Mouse (Mus musculus) cerebellum, adult 2 months (tissue): ENCODE data around the gene Fermt3. TPM values are rescaled to one million over a fixed set of nuclear protein-coding genes. Genes with fewer than 3 reads are reported as not detected.

ENCODE experiments used
- DNase-seq, 2 experiments: peaks; one replicate each; pipeline ENCODE4 v3.0.0; 2021
- H3K27ac ChIP-seq: fragments of 200-500 bp; 2 replicates; pipeline ENCODE4 v1.5.1; 2012; ENCODE audit warnings: low read length, control low read depth, inconsistent platforms; ENCODE audit not compliant: insufficient read depth
- H3K27me3 ChIP-seq: fragments of 200-500 bp; 2 replicates; pipeline ENCODE4 v1.6.1; 2012; ENCODE audit warnings: inconsistent platforms, mild to moderate bottlenecking, low read length, moderate library complexity; ENCODE audit not compliant: control insufficient read depth, insufficient read depth
- H3K4me1 ChIP-seq: fragments of 200-500 bp; 2 replicates; pipeline ENCODE4 v1.6.1; 2011; ENCODE audit warnings: low read length; ENCODE audit not compliant: control insufficient read depth, insufficient read depth
- H3K4me3 ChIP-seq: fragments of 200-500 bp; replicated peaks from 2 replicates; pipeline ENCODE3; 2011; ENCODE audit warnings: mild to moderate bottlenecking, low read depth, low read length, control low read depth; ENCODE audit not compliant: insufficient read depth
- CTCF ChIP-seq: fragments of 200-500 bp; IDR thresholded peaks from 2 replicates; pipeline ENCODE4 v1.5.1; 2011; ENCODE audit warnings: low read depth, mild to moderate bottlenecking, control low read depth, low read length, moderate library complexity, borderline replicate concordance; ENCODE audit not compliant: insufficient read depth
- POLR2A ChIP-seq: fragments of 200-500 bp; IDR thresholded peaks from 2 replicates; pipeline ENCODE4 v1.6.1; 2011; ENCODE audit warnings: low read length, control low read depth, borderline replicate concordance; ENCODE audit not compliant: insufficient read depth
- WGBS: fragments of 180-500 bp; shearing (Covaris S2); methylation state at CpG from one replicate; pipeline ENCODE4 v1.1.7; 2018; 5-methylcytosine and 5-hydroxymethylcytosine counted together
- polyA plus RNA-seq: library from polyadenylated mRNA; depleted of rRNA; stranded (reverse); fragments of >200 nt; gene quantifications from 2 replicates; pipeline ENCODE4 v1.2.3, GENCODE M21; 2012

Gene Fermt3
- polyA plus RNA-seq, 1 experiment: 2.3 TPM

GRCm38 (mm10) chr19:7006892-7007593, 12.2 kb downstream of the Fermt3 start:
- H3K27me3 ChIP-seq: no peaks in the 10 kb centered on the region
- WGBS: 87% methylated on average over 9 of the region's 9 CpGs
- H3K4me1 ChIP-seq: no peaks in the 10 kb centered on the region
- TF ChIP-seq CTCF: no peak
- no peak for TF ChIP-seq POLR2A
- H3K4me3 ChIP-seq: no peak overlapping the region
- no peak for DNase-seq
- no peak overlapping the region for H3K27ac ChIP-seq

GRCm38 (mm10) chr19:6999360-7000063, 19.8 kb downstream of the Fermt3 start:
- no peaks in the 10 kb centered on the region for H3K27me3 ChIP-seq
- peak in 1 of 2 experiments; percentile 12 for DNase-seq
- no peak overlapping the region for H3K4me3 ChIP-seq
- H3K27ac ChIP-seq: no peak overlapping the region
- peaks cover 7% of the 10 kb centered on the region; the same call in 1 of the 2 replicates for H3K4me1 ChIP-seq
- WGBS: 90% methylated on average over 19 of the region's 19 CpGs
- TF ChIP-seq CTCF (no peak), POLR2A (no peak)

GRCm38 (mm10) chr19:6997721-6998290, 21.5 kb downstream of the Fermt3 start:
- no peak for TF ChIP-seq POLR2A
- TF ChIP-seq CTCF: no peak
- no peaks in the 10 kb centered on the region for H3K27me3 ChIP-seq
- WGBS: 91% methylated on average over 9 of the region's 9 CpGs
- no peak overlapping the region for H3K4me3 ChIP-seq
- peaks cover 12% of the 10 kb centered on the region for H3K4me1 ChIP-seq
- DNase-seq: no peak
- no peak overlapping the region for H3K27ac ChIP-seq

GRCm38 (mm10) chr19:6996006-6996405, 23.3 kb downstream of the Fermt3 start, which contains the start of the genes Nudt22 and Trpt1:
Gene Nudt22 (minus strand): TSS chr19:6996117.
Gene Trpt1 (plus strand): TSS chr19:6996131.
- peak; percentile 89 to 92 for DNase-seq
- peak; percentile 87 for TF ChIP-seq POLR2A
- no peak for TF ChIP-seq CTCF
- Histone ChIP-seq H3K27me3 (no peaks in the 10 kb centered on the region), H3K4me3 (peak within 1 kb of the TSS; percentile 72), H3K27ac (peak within 1 kb of the TSS; percentile 41), H3K4me1 (peaks cover 12% of the 10 kb centered on the region)
- 1% methylated on average over 24 of the region's 24 CpGs for WGBS

- H3K4me3 ChIP-seq: peak overlapping the region; percentile 72
- no peaks in the 10 kb centered on the region for H3K27me3 ChIP-seq
- no peak for TF ChIP-seq CTCF
- TF ChIP-seq POLR2A: no peak
- 13% methylated on average over 21 of the region's 21 CpGs for WGBS
- peak overlapping the region; percentile 41 for H3K27ac ChIP-seq
- peaks cover 12% of the 10 kb centered on the region for H3K4me1 ChIP-seq
- DNase-seq: peak; percentile 68
Measured at GRCm38 (mm10) chr19:6995255-6995991, 23.8 kb downstream of the Fermt3 start.

- WGBS: 79% methylated on average over 8 of the region's 8 CpGs
- Histone ChIP-seq H3K27ac (no peak overlapping the region), H3K27me3 (no peaks in the 10 kb centered on the region), H3K4me1 (peaks cover 12% of the 10 kb centered on the region), H3K4me3 (peak overlapping the region; percentile 72)
- no peak for DNase-seq
- no peak for TF ChIP-seq POLR2A
- no peak for TF ChIP-seq CTCF
Measured at GRCm38 (mm10) chr19:6994489-6994888, 24.8 kb downstream of the Fermt3 start.

GRCm38 (mm10) chr19:6994002-6994401, 25.3 kb downstream of the Fermt3 start:
- H3K4me1 ChIP-seq: peaks cover 12% of the 10 kb centered on the region
- DNase-seq: no peak

More at GRCm38 (mm10) chr19:6994002-6994401, 25.3 kb downstream of the Fermt3 start:
- Histone ChIP-seq H3K4me3 (no peak overlapping the region), H3K27me3 (no peaks in the 10 kb centered on the region), H3K27ac (no peak overlapping the region)
- TF ChIP-seq CTCF: no peak
- no peak for TF ChIP-seq POLR2A
- 84% methylated on average over 8 of the region's 8 CpGs for WGBS
